Mouse (Mus musculus) cerebellum, adult 2 months (tissue): ENCODE results near the gene Abcb8.

Experiments used
- CTCF ChIP-seq: fragments of 200-500 bp; IDR thresholded peaks from 2 replicates; pipeline ENCODE4 v1.5.1; 2011; ENCODE audit warnings: low read depth, mild to moderate bottlenecking, control low read depth, low read length, moderate library complexity, borderline replicate concordance; ENCODE audit not compliant: insufficient read depth
- POLR2A ChIP-seq: fragments of 200-500 bp; IDR thresholded peaks from 2 replicates; pipeline ENCODE4 v1.6.1; 2011; ENCODE audit warnings: low read length, control low read depth, borderline replicate concordance; ENCODE audit not compliant: insufficient read depth

- TF ChIP-seq CTCF (no peak), POLR2A (no peak)
Observed at GRCm38 (mm10) chr5:24413042-24413693, 19.7 kb downstream of the Abcb8 start, which contains the start of gene Asic3.
